Mouse (Mus musculus) small intestine, adult 2 months (tissue): ENCODE data around the gene Amotl1.

Source experiments
- CTCF ChIP-seq: fragments of 200-500 bp; IDR thresholded peaks from 2 replicates; pipeline ENCODE4 v1.5.1; 2012; ENCODE audit warnings: low read depth, mild to moderate bottlenecking, control low read depth, inconsistent platforms, low read length, moderate library complexity, mixed read lengths; ENCODE audit not compliant: insufficient replicate concordance, insufficient read length; ENCODE audit errors: extremely low read depth
- POLR2A ChIP-seq: fragments of 200-500 bp; IDR thresholded peaks from 2 replicates; pipeline ENCODE4 v1.6.1; 2012; ENCODE audit warnings: low read depth, mild to moderate bottlenecking, control low read depth, inconsistent platforms, low read length, moderate library complexity

DNA sequence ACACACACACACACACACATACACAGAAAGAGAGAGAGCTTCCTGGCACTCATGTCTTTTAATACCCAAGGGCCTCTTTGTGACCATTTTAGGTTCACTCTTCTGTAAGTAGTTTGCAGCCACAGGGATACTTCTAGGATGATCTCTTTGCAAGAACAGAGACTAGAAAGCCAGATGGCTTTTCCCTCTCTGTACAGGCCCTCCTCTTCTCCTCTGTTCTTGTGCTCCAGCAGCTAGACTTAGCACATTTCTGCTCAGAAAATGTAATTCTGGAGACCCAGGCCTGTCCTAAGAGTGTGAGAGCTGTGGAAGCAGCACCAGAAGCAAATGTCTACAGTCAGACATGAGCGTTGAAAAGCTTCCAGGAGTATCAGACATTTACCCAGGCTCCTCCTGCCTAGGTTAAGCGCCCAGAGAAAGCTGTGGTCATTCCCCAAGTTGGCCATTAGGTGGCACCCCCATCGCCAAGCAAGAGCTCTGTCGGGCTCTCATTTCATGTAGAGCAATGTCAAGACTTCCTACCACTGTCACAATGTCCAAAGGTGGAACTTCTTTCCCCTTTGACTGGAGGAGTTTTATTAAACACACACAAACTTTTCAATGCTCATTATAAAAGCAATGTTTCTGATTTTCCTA, 121.3 kb downstream of the Amotl1 start:
- TF ChIP-seq CTCF (peak; percentile 86; the same call in 1 of the 2 replicates), POLR2A (no peak)
